Mouse (Mus musculus): ENCODE data around the gene Slc25a39. TPM values are rescaled to one million over a fixed set of nuclear protein-coding genes. Genes with fewer than 3 reads are reported as not detected.

Gene Slc25a39
- total and polyA plus RNA-seq, 3 experiments: 183 to 325 TPM; not detected in 1

DNA sequence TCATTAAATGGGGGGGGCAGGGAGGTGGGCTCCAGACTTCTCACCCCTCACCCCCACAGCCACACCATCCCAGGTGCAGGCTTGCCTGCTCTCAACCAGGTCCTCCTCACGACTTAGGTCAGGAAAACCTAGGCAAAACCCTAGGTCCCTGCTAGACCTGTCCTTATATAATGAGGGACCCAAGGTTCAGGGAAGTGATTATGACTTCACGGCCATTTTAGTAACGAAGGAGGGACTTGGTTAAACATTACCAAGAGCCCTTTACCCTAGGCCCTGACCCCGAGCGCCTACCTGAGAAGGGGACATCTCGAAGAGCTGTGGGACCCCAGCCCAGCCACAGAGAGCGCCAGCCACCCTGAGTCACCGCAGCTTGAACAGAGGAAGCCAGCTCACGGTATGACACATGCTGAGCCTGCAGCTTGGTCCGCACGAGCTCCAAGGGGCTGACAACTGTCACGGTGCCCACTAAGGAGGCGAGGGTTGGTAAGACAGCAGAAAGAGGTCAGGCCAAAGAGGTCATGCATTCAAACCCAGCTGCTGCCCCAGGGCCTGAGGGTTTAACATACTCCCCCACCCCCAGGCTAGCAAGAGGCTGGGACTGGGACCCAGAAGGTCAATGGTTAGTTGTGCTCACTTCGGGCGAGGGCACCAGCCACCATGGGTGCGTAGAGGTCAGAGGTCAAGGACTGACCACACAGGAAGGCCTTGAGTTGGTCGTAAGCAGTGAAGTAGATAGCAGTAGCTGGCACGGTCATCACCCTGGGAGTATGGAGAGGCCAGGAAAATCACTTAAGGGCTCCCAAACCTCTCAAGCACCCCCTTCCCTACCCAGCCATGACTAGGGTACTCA lies 3.4 kb downstream of the Slc25a39 start:
- Histone ChIP-seq H3K27ac (ENCODE audit: control insufficient read depth, low read depth, low read length) (no peak overlapping the region), H3K9ac (ENCODE audit: control insufficient read depth, low read depth, low read length, poor library complexity, severe bottlenecking) (no peak overlapping the region), H3K4me1 (ENCODE audit: control insufficient read depth in 1 of 2, insufficient read depth in 2 of 2, low read length in 2 of 2) (peaks cover 2 to 9% of the 10 kb centered on the region in 2 experiments), H3K27me3 (ENCODE audit: control insufficient read depth in 1 of 2, insufficient read depth in 2 of 2, low read length in 2 of 2) (no peaks in the 10 kb centered on the region), H3K79me2 (ENCODE audit: control insufficient read depth, insufficient read depth, low read length, poor library complexity) (peaks cover 19% of the 10 kb centered on the region), H3K36me3 (ENCODE audit: control insufficient read depth in 1 of 2, insufficient read depth in 2 of 2, low read length in 2 of 2) (peaks cover 0 to 8% of the 10 kb centered on the region in 2 experiments; a peak in 2 of 4 replicates), H3K4me3 (ENCODE audit: control insufficient read depth in 1 of 2, insufficient read depth in 1 of 2, low read depth in 2 of 2, low read length in 2 of 2) (no peak overlapping the region), H3K9me3 (replicated peaks; ENCODE audit: insufficient read depth, low read length) (no peaks in the 10 kb centered on the region)
- no peak for TF ChIP-seq HCFC1 (IDR thresholded peaks at IDR 0.05; ENCODE audit: low read depth, low read length)
- no peak for TF ChIP-seq UBTF (IDR thresholded peaks at IDR 0.05; ENCODE audit: borderline replicate concordance, insufficient read depth, low read depth, low read length)
- no peak for TF ChIP-seq USF2 (IDR thresholded peaks at IDR 0.05; ENCODE audit: borderline replicate concordance in 1 of 2, insufficient read depth in 1 of 2, low read depth in 1 of 2, low read length in 2 of 2)
- TF ChIP-seq ELF1 (IDR thresholded peaks at IDR 0.05; ENCODE audit: low read depth, low read length): no peak
- no peak for TF ChIP-seq SMC3 (IDR thresholded peaks at IDR 0.05; ENCODE audit: low read depth, low read length)
- no peak for TF ChIP-seq CHD2 (IDR thresholded peaks at IDR 0.05; ENCODE audit: low read length)
- TF ChIP-seq EP300 (IDR thresholded peaks at IDR 0.05; ENCODE audit: low read depth in 1 of 2, low read length in 2 of 2): no peak
- no peak for TF ChIP-seq JUND (IDR thresholded peaks at IDR 0.05; ENCODE audit: low read depth, low read length)
- no peak for TF ChIP-seq ZNF384 (IDR thresholded peaks at IDR 0.05; ENCODE audit: low read depth, low read length)
- TF ChIP-seq MXI1 (IDR thresholded peaks at IDR 0.05; ENCODE audit: low read depth, low read length): no peak
- TF ChIP-seq USF1 (IDR thresholded peaks at IDR 0.05; ENCODE audit: low read depth, low read length): no peak
- no peak for TF ChIP-seq TCF12 (IDR thresholded peaks at IDR 0.05; ENCODE audit: low read depth, low read length)
- TF ChIP-seq RCOR1 (IDR thresholded peaks at IDR 0.05; ENCODE audit: low read depth, low read length): no peak
- TF ChIP-seq ETS1 (IDR thresholded peaks at IDR 0.05; ENCODE audit: low read depth, low read length): no peak
- no peak for TF ChIP-seq POLR2A (IDR thresholded peaks at IDR 0.05; ENCODE audit: control insufficient read depth in 1 of 2, insufficient read depth in 1 of 2, low read depth in 1 of 2, low read length in 2 of 2, poor library complexity in 1 of 2)
- TF ChIP-seq GATA1 (IDR thresholded peaks at IDR 0.05; ENCODE audit: low read depth, low read length): no peak
- TF ChIP-seq MYB (IDR thresholded peaks at IDR 0.05; ENCODE audit: low read depth, low read length): no peak
- no peak for TF ChIP-seq MYC (IDR thresholded peaks at IDR 0.05; ENCODE audit: low read depth, low read length)
- TF ChIP-seq NRF1 (IDR thresholded peaks at IDR 0.05; ENCODE audit: insufficient read depth, low read depth, low read length, poor library complexity, severe bottlenecking): no peak
- no peak for TF ChIP-seq CHD1 (IDR thresholded peaks at IDR 0.05; ENCODE audit: low read depth, low read length)
- DNase-seq (ENCODE audit: low read depth, low spot score): no peak

All from MEL (cell line).